In the genomic region with DNA sequence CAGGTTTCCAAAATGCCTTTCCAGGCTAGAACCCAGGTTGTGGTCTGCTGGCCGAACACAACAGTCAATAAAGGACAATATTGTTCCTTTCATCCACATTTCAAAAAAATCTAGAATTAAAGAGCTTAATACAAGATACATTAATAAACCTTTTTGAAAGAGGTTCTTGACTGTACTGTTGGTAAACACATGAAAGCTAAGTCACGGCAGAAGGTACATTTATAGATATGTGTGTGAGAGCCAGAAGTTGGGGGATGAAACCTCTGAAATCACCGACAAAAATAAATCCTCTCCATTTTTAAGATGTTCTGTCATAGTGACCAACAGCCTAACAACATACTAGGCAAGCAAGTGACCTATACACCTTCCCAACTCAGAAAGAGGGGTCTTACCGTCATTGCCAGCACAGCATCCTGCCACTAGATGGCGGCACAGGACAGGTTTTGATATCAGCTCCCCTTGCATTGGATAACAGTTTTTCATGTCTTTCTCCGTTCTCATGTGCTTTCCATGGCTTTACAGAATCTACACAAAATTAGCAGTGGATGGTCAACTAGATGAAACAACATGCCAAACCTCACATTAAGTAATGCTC, we compare ENCODE assay signal across 8 mouse cellular contexts.
DNase-seq lines count a peak whose midpoint lies in the region; ATAC-seq lines count a peak whose summit lies in the region.

No protein-coding gene starts in this region.

- no peak overlapping the region for H3K27ac ChIP-seq in embryonic facial prominence, embryonic 10.5 days (replicated peaks)
- no peak overlapping the region for H3K27ac ChIP-seq in kidney, embryonic 16.5 days (ENCODE audit: low read length)
- H3K27ac ChIP-seq in liver, embryonic 11.5 days (ENCODE audit: low read depth, low read length), result no peak overlapping the region
- H3K27ac ChIP-seq in stomach, embryonic 14.5 days (ENCODE audit: low read length), result no peak overlapping the region

- WGBS in embryonic facial prominence, embryonic 10.5 days, result 16% methylated on average over 6 of the region's 6 CpGs
- WGBS in kidney, embryonic 16.5 days, result 13% methylated on average over 6 of the region's 6 CpGs
- WGBS in liver, embryonic 11.5 days, result 19% methylated on average over 6 of the region's 6 CpGs
- WGBS in stomach, embryonic 14.5 days, result 15% methylated on average over 6 of the region's 6 CpGs

- no peaks in the 10 kb centered on the region for H3K9me3 ChIP-seq in embryonic facial prominence, embryonic 10.5 days
- no peaks in the 10 kb centered on the region for H3K9me3 ChIP-seq in kidney, embryonic 16.5 days (ENCODE audit: low read length)
- no peaks in the 10 kb centered on the region for H3K9me3 ChIP-seq in liver, embryonic 11.5 days (ENCODE audit: control insufficient read depth, low read length)
- no peaks in the 10 kb centered on the region for H3K9me3 ChIP-seq in stomach, embryonic 14.5 days (ENCODE audit: control insufficient read depth, low read depth, low read length)

- H3K27me3 ChIP-seq in embryonic facial prominence, embryonic 10.5 days (replicated peaks; ENCODE audit: low read depth, poor library complexity, severe bottlenecking), result peaks cover 3% of the 10 kb centered on the region; the same call in 1 of the 2 replicates
- H3K27me3 ChIP-seq in kidney, embryonic 16.5 days (ENCODE audit: insufficient read depth, low read length), result 0 out of 2 replicates have a peak, but pooled peaks cover 3% of the 10 kb centered on the region
- H3K27me3 ChIP-seq in liver, embryonic 11.5 days (replicated peaks; ENCODE audit: control insufficient read depth, insufficient read depth, low read length), result no peaks in the 10 kb centered on the region
- no peaks in the 10 kb centered on the region for H3K27me3 ChIP-seq in stomach, embryonic 14.5 days (ENCODE audit: control insufficient read depth, insufficient read depth, low read length)

- ATAC-seq in kidney, embryonic 16.5 days (ENCODE audit: low FRiP score, low TSS enrichment), result peak; percentile 73; the same call in 1 of the 2 replicates
- ATAC-seq in liver, embryonic 11.5 days (replicated peaks; ENCODE audit: low FRiP score), result peak; percentile 61; the same call in 1 of the 2 replicates
- peak; percentile 67; the same call in 1 of the 2 replicates for ATAC-seq in stomach, embryonic 14.5 days (ENCODE audit: insufficient number of reproducible peaks, insufficient read depth, low FRiP score, low read depth)

- no peaks in the 10 kb centered on the region for H3K36me3 ChIP-seq in embryonic facial prominence, embryonic 10.5 days (replicated peaks)
- H3K36me3 ChIP-seq in kidney, embryonic 16.5 days (ENCODE audit: insufficient read depth, low read length), result no peaks in the 10 kb centered on the region
- no peaks in the 10 kb centered on the region for H3K36me3 ChIP-seq in liver, embryonic 11.5 days (ENCODE audit: control insufficient read depth, insufficient read depth, low read length)
- no peaks in the 10 kb centered on the region for H3K36me3 ChIP-seq in stomach, embryonic 14.5 days (ENCODE audit: control insufficient read depth, insufficient read depth, low read length)

- no peak overlapping the region for H3K9ac ChIP-seq in kidney, embryonic 16.5 days (replicated peaks; ENCODE audit: low read length)
- no peak overlapping the region for H3K9ac ChIP-seq in liver, embryonic 11.5 days (ENCODE audit: low read depth, low read length)
- no peak overlapping the region for H3K9ac ChIP-seq in stomach, embryonic 14.5 days (replicated peaks; ENCODE audit: low read depth, low read length)

- H3K4me2 ChIP-seq in kidney, embryonic 16.5 days (replicated peaks; ENCODE audit: low read depth, low read length), result no peak overlapping the region; the same call in 1 of the 2 replicates
- no peak overlapping the region for H3K4me2 ChIP-seq in liver, embryonic 11.5 days
- no peak overlapping the region for H3K4me2 ChIP-seq in stomach, embryonic 14.5 days (replicated peaks; ENCODE audit: low read depth, low read length)

- H3K4me3 ChIP-seq in embryonic facial prominence, embryonic 10.5 days, result no peak overlapping the region
- no peak overlapping the region for H3K4me3 ChIP-seq in kidney, embryonic 16.5 days (ENCODE audit: low read length)
- no peak overlapping the region for H3K4me3 ChIP-seq in liver, embryonic 11.5 days (ENCODE audit: low read depth, low read length)
- H3K4me3 ChIP-seq in stomach, embryonic 14.5 days (ENCODE audit: low read depth, low read length), result no peak overlapping the region

- H3K4me1 ChIP-seq in embryonic facial prominence, embryonic 10.5 days, result no peaks in the 10 kb centered on the region
- 0 out of 2 replicates have a peak, but pooled peaks cover 3% of the 10 kb centered on the region for H3K4me1 ChIP-seq in kidney, embryonic 16.5 days (ENCODE audit: insufficient read depth, low read length)
- no peaks in the 10 kb centered on the region for H3K4me1 ChIP-seq in liver, embryonic 11.5 days (replicated peaks; ENCODE audit: control insufficient read depth, insufficient read depth, low read length)
- no peaks in the 10 kb centered on the region for H3K4me1 ChIP-seq in stomach, embryonic 14.5 days (ENCODE audit: control insufficient read depth, insufficient read depth, low read length)

- peak; percentile 77 for DNase-seq in 416B (ENCODE audit: low read depth)
- DNase-seq in adrenal gland, postnatal 14 days, result peak; percentile 86
- DNase-seq in embryonic facial prominence, embryonic 10.5 days (ENCODE audit: low spot score), result peak; percentile 88
- DNase-seq in heart, adult 8-10 months (ENCODE audit: low spot score), result peak; percentile 77
- DNase-seq in liver, embryonic 11.5 days (ENCODE audit: low spot score), result peak; percentile 75
- DNase-seq in neural tube, embryonic 10.5 days (ENCODE audit: extremely low spot score, low spot score), result peak; percentile 88
